Mouse (Mus musculus): ENCODE data around the gene Gm6217. TPM values are rescaled to one million over a fixed set of nuclear protein-coding genes. Genes with fewer than 3 reads are reported as not detected.

Gm6217 gene
- polyA plus RNA-seq (2015; fragmentation: Nextera tagmentation; extraction: Ambion mirVana) = not detected in 2 replicates

DNA sequence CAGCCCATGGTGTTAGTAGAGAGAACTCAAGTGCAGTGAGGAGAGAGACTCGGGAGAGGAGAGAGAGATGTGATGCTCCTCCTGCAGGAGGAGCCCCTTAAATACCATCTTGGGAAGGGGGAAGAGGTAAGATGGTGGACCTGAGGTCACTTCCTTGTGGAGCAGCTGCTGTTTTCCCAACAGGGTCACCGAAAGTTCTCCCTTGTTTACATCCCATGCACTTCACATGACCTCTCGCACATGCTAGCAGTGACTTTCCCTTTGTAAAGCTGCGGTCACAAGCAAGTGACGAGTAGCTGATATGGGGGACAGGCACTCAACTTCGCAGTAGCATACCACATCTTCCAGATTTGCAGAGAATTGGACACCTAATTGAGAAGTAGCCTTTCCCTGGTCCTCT lies at the start of gene Gm6217:
Gene Gm6217 (minus strand): TSS at position 74 of the 400 bp plus-strand sequence.

GRCm38 (mm10) chr1:82959870-82960385 lies 28.7 kb upstream of the Gm6217 start, which contains the start of gene Gm47955:
Gene Gm47955, plus strand, starts transcription at chr1:82960286.

DNA sequence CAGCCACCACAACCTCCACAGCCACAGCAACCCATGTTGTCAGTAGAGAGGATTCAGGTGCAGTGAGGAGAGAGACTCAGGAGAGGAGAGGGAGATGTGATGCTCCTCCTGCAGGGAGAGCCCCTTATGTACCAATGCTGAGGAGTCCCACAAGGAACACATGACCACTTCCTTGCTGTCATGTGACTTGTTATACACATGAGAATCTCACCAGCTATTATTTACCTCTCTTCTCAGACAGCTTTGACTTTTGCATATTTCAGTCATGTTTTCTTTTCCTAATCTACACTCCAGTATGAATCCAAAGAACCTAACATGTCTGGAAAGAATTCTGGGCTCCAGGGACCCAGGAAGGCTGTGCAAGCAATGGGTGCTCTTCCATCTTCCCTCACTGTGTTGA lies 24.7 kb upstream of the Gm6217 start, which contains the start of gene Gm7544:
Gene Gm7544 (minus strand): TSS at position 101 of the 400 bp plus-strand sequence.

GRCm38 (mm10) chr1:82943295-82943694 lies 12.1 kb upstream of the Gm6217 start, which contains the start of gene A030003K21Rik:
Gene A030003K21Rik, minus strand, starts transcription at chr1:82943388.

GRCm38 (mm10) chr1:82924650-82925049 lies 6.5 kb downstream of the Gm6217 start, which contains the start of gene A030014E15Rik:
Gene A030014E15Rik, plus strand, starts transcription at chr1:82924917.

GRCm38 (mm10) chr1:82913025-82913424 lies 18.2 kb downstream of the Gm6217 start, which contains the start of gene A030005L19Rik:
Gene A030005L19Rik, plus strand, starts transcription at chr1:82913325.

Other genes with a start within 250 kb of the Gm6217 start
- 378 and 390 TPM in 2 replicates for gene Mff, start 206.5 kb downstream of the Gm6217 start, polyA plus RNA-seq (2015; fragmentation: Nextera tagmentation; extraction: Ambion mirVana)
- gene Tm4sf20, start 162.9 kb downstream of the Gm6217 start, polyA plus RNA-seq (2015; fragmentation: Nextera tagmentation; extraction: Ambion mirVana) = not detected in 2 replicates
- not detected in 2 replicates for gene Gm47791, start 160.2 kb downstream of the Gm6217 start, polyA plus RNA-seq (2015; fragmentation: Nextera tagmentation; extraction: Ambion mirVana)
- 22.7 and 23.4 TPM in 2 replicates for gene Agfg1, start 91.9 kb downstream of the Gm6217 start, polyA plus RNA-seq (2015; fragmentation: Nextera tagmentation; extraction: Ambion mirVana)
- gene A030005L19Rik, start 18.1 kb downstream of the Gm6217 start, polyA plus RNA-seq (2015; fragmentation: Nextera tagmentation; extraction: Ambion mirVana) = not detected in 2 replicates
- gene A030014E15Rik, start 6.5 kb downstream of the Gm6217 start, polyA plus RNA-seq (2015; fragmentation: Nextera tagmentation; extraction: Ambion mirVana) = not detected in 2 replicates
- not detected in 2 replicates for gene A030003K21Rik, start 12.0 kb upstream of the Gm6217 start, polyA plus RNA-seq (2015; fragmentation: Nextera tagmentation; extraction: Ambion mirVana)
- gene Gm7544, start 24.6 kb upstream of the Gm6217 start, polyA plus RNA-seq (2015; fragmentation: Nextera tagmentation; extraction: Ambion mirVana) = not detected in 2 replicates
- not detected in 2 replicates for gene Gm47955, start 28.9 kb upstream of the Gm6217 start, polyA plus RNA-seq (2015; fragmentation: Nextera tagmentation; extraction: Ambion mirVana)
- not detected in 2 replicates for gene Gm47959, start 69.1 kb upstream of the Gm6217 start, polyA plus RNA-seq (2015; fragmentation: Nextera tagmentation; extraction: Ambion mirVana)
- gene Slc19a3, start 107.0 kb upstream of the Gm6217 start, polyA plus RNA-seq (2015; fragmentation: Nextera tagmentation; extraction: Ambion mirVana) = 1.3 TPM in 2 replicates
- gene Krtap28-10, start 111.1 kb upstream of the Gm6217 start, polyA plus RNA-seq (2015; fragmentation: Nextera tagmentation; extraction: Ambion mirVana) = not detected in 2 replicates
- not detected in 2 replicates for gene Gm47969, start 113.5 kb upstream of the Gm6217 start, polyA plus RNA-seq (2015; fragmentation: Nextera tagmentation; extraction: Ambion mirVana)
- not detected in 2 replicates for gene A030005K14Rik, start 128.0 kb upstream of the Gm6217 start, polyA plus RNA-seq (2015; fragmentation: Nextera tagmentation; extraction: Ambion mirVana)
- not detected in 2 replicates for gene Krtap28-13, start 129.5 kb upstream of the Gm6217 start, polyA plus RNA-seq (2015; fragmentation: Nextera tagmentation; extraction: Ambion mirVana)
- not detected in 2 replicates for gene Ccl20, start 185.4 kb upstream of the Gm6217 start, polyA plus RNA-seq (2015; fragmentation: Nextera tagmentation; extraction: Ambion mirVana)
- 1.6 and 1.7 TPM in 2 replicates for gene Daw1, start 228.4 kb upstream of the Gm6217 start, polyA plus RNA-seq (2015; fragmentation: Nextera tagmentation; extraction: Ambion mirVana)